Mouse (Mus musculus): ENCODE measurements around the gene Ice2.

- no peak for TF ChIP-seq CTCF (IDR thresholded peaks at IDR 0.05; ENCODE audit: borderline replicate concordance, insufficient read depth, low read depth, low read length)
- TF ChIP-seq POLR2A (IDR thresholded peaks at IDR 0.05; ENCODE audit: borderline replicate concordance, insufficient read depth, low read length): no peak
Observed at GRCm38 (mm10) chr9:69358797-69359196, 38.9 kb upstream of the Ice2 start.
